Mouse (Mus musculus) layer of hippocampus, postnatal 10 days (tissue): Measurements from ENCODE around the gene Ifnar2. TPM values are rescaled to one million over a fixed set of nuclear protein-coding genes. Genes with fewer than 3 reads are reported as not detected.
"Not testable (repeated sequence)": the region's sequence is repeated elsewhere in the genome, so short reads cannot be mapped to it uniquely, and the experiment has no call there.

Experiments
- DNase-seq, 2 experiments: peaks; one replicate each; pipeline ENCODE4 v3.0.0; 2021; ENCODE audit warnings: low spot score in 2 of 2
- total RNA-seq, 2 experiments: library from RNA; stranded (reverse); gene quantifications; 2 replicates each; pipeline ENCODE4 v1.2.3; 2021

Ifnar2 gene
- total RNA-seq, 2 experiments from 2014 or later: 23.7 to 24.4 TPM

- DNase-seq: no peak
Observed at GRCm38 (mm10) chr16:91425816-91426215, 53.2 kb downstream of the Ifnar2 start.

- no peak for DNase-seq
Observed at GRCm38 (mm10) chr16:91426586-91426985, 54.0 kb downstream of the Ifnar2 start.

DNA sequence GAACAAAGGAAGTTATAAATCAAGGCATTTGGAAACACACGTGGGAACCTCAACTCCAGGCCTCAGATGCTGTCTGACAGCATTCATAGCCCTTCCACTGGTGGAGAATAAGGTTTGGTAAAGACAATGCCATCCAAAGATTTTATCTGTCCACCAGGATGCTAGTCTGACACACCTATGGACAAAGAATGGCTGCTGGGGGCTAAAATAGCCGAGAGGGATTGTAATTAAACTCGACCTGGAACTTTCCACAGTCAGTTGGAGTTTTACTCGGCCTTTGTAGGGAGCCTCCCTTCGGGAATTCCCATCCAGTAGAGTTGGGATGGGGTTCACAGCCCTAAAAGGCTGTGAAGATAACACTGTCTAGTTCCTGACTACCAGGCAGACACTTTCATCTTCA is 54.9 kb downstream of the Ifnar2 start:
- DNase-seq: no peak

DNA sequence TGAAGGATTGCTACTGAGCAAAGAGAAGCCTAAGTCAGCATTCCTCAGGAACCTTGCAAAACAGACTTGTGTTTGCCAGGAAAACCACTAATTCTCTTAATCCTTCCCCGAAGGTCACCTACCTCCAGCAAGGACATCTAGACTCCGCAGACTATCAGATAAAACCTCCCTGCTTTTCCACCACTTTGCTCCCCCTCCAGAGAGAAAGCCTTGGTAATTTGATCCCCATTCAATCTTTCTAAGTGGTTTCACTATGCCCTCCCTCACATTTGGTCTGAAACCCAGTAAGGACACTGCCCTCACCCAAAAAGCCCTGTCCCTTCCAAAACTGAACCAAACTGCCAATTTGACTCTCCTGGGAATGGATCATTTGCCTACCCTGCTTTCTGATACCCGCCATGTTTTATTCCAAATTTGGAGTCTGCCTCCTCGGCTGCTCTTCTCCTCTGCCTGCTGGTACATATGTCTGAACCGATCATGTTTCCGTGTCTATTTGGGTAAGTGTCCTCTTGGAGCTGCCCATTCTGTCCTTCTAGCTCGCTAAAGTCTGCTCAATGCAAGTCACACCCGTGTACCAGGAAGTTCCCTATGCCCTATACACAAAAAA is 55.8 kb downstream of the Ifnar2 start:
- no peak for DNase-seq

DNA sequence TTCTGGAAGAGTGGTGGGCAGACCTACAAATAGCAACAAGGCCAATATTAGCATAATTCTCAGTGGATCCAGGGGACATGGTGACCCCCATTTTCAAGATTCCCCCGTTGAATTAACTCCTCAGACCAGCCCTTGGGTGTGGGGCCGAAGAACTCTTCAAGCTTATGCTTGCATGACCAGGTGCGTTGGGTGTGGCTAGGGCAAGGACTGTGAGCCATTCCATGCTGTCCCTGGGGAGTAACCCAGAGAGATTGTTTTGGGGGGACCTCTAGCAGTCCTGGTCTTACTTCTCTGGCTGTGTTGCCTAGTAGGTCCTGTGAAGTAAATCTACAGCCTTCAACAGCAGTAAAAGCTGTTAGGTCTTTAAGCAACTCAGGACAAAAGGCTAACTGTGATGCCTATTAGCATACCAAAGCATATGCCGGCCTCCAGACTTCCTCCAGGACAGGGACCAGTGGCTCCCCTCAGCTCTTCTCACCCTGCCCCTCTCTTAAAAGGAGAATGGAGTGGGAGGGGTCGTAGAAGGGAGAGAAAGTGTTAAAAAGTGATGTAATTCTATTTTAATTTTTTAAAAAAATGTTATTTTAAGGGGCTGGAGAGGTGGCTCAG is 60.2 kb downstream of the Ifnar2 start:
- DNase-seq: no peak

DNA sequence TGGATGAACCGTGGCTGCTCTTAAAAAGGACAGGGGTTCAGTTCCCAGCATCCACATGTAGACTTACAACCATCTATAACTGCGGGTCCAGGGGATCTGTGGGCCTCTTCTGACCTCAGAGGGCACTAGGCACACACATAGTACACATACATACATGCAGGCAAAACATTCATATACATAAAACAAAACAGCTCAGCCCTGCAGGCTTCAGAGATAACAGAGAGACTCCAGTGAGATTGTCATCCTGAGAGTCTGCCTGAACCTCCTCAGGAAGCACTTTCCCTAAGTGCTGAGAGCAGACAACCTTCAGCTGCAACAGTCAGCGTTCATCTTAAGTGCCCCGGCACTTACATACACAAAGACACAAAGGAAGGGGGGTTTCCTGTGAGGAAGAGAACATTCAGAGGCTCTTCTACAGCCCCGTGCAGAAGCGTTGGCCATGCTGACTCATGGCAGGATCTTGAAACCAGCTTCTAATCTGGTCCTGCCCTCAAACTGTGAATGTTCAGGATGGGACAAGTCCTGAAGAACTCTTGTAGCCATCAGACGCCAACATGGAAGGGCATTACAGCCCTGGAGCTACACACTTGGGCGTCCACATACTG is 60.8 kb downstream of the Ifnar2 start:
- DNase-seq: no peak

DNA sequence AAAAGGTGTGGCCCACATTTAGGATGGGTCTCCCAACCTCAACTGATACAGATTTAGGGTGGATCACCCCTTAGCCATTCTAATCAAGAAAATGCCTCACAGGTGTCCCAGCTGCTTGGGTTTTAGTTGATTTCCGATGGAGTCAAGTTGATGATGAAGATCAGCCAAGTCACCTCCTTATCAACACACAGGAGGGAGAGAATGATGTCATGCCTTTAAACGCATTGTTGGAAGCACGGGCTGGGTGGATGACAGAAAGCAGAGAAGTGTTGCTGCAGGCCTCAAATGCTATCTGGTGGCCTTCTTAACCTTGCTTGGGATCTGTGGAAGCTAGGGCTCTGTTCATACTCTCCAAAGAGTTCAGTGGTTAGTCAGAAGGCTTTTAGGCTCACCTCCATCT is 61.5 kb downstream of the Ifnar2 start:
- DNase-seq: no peak

DNA sequence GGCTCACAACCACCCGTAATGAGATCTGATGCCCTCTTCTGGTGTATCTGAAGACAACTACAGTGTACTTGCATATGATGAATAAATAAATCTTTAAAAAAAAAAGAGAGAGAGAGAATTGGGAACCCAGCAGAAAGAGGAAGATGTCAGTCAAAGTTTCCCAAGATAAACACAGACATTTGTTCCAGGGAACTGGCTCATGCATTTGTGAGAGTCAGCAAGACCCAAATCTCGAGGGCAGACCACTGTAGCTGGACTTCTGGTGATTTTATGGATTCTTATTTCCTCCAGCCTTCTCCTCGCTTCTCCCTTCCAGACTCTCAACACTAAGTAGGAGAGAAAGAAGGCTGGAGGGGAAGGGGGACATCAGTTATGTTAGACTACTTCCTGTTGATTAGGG is 65.5 kb downstream of the Ifnar2 start:
- DNase-seq: no peak

GRCm38 (mm10) chr16:91438599-91438998 is 66.0 kb downstream of the Ifnar2 start:
- DNase-seq: not testable (repeated sequence)

- DNase-seq: no peak
Observed at GRCm38 (mm10) chr16:91441366-91441765, 68.8 kb downstream of the Ifnar2 start.

- DNase-seq: no peak
Observed at GRCm38 (mm10) chr16:91441811-91442240, 69.2 kb downstream of the Ifnar2 start.

DNA sequence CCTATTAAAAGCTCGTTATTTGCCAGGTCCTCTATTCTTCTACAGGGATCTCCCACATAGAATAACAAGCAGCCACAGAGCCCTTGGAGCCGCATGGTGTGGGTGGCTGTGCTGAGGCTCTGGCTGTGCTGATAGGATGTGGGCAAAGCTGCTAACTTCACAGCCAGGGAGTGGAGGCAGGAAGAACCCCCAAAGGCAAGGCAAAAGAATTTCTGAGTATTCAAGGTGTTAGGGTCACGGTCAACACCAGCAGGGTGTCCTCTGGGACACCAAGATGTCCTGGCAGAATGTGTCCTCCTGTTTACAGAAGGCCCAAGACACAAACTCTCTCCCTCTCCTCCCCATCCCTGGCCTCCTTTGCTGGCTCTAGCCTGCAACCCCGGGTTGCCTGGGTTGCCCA is 69.9 kb downstream of the Ifnar2 start:
- DNase-seq: no peak

- DNase-seq: no peak
Observed at GRCm38 (mm10) chr16:91443211-91443611, 70.6 kb downstream of the Ifnar2 start.

DNA sequence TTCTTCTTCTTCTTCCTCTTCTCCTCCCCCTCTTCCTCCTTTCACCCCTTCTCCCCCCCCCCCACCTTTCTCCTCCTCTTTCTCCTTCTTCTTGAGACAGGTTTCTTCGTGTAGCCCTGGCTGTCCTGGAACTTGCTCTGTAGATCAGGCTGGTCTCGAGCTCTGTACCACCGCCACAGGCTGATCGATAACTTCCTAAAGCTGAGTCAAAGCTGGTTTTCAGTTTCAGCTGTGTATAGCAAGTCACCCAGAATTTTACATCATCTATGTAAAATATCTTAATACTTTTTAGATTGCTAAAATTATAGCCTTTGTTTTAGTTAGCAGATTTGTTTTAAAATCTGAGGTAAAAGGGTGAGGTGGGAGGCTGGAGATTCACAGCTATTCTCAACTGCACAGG is 72.3 kb downstream of the Ifnar2 start:
- no peak for DNase-seq

- no peak for DNase-seq
Observed at GRCm38 (mm10) chr16:91445566-91445965, 73.0 kb downstream of the Ifnar2 start.

- DNase-seq: no peak
Observed at GRCm38 (mm10) chr16:91446778-91447511, 74.4 kb downstream of the Ifnar2 start.

- no peak for DNase-seq
Observed at GRCm38 (mm10) chr16:91447512-91447900, 74.9 kb downstream of the Ifnar2 start.

DNA sequence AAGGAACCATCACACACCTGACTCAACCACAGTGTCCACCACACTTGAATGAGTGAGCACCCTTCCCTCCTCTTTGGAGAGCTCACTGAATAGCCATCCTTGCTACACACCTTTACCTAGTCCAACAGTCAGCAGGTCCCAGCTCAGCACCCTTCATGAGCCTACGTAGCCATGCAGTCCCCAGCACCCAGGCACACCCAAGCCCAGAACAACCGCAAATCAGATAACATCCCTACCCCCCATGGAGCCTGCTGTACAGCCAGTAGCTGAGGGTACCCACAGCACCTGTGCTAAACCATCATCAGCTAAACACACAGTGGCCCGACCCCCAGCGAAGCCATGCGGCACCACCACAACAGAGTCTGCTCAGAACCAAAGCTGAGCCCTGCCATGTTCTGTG is 75.5 kb downstream of the Ifnar2 start:
- DNase-seq: no peak

DNA sequence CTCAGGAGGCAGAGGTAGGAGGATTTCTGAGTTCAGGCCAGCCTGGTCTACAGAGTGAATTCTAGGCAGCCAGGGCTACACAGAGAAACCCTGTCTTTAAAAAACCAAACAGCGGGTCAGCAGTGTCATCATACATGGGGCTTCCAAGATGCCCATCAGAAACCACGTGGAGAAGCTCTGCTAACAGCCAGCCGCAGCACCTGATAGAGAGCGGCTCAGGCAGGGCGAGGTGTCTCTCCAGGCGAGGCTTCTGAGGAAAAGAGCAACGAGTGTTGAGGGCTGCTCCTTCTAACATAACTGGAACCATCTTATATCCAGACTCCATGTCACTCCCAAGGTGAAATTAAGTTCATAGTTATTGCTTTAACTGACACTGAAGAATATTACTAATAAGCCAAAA is 76.3 kb downstream of the Ifnar2 start:
- no peak for DNase-seq

DNA sequence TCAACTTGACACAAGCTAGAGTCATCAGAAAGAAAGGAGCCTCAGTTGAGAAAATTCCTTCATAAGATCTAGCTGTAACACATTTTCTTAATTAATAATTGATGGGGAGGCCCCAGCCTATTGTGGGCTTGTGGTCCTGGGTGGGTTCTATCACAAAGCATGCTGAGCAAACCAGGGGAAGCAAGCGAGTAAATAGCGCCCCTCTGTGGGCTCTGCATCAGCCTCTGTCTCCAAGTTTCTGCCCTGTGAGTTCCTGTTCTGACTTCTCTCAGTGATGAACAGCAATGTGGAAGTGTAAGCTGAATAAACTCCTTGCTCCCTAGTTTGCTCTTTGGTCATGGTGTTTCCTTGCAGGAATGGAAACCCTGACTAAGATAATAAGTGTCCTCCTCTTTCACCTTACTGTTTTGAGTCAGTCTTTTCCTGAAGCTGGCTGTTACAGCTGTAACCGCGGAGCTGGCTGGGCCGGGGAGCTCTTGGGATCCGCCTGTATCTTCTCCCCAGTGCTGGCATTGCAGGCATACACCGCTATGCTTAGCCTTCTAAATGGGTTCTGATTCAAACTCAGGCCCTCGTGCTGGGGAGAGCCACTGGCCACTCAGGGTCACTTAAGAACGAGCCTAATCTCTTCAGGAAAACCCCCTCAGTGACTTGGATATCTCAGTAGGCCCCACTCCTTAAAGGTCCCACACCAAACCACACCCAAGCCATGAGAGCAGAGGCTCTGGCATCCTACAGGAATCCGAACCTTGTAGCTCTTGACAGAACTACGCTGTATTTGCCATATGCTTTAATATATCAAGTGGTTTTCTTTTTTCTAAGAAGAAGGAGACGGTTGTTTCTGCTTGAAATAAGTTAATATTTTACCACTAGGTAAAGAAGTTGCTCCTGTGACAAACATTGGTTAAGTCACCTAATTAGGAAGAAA is 77.8 kb downstream of the Ifnar2 start:
- no peak for DNase-seq

GRCm38 (mm10) chr16:91451949-91452348 is 79.4 kb downstream of the Ifnar2 start:
- DNase-seq: no peak
